Mouse (Mus musculus) megakaryocyte, adult 5-6 weeks (primary cell): Measurements from ENCODE around the gene Pde11a. TPM values are rescaled to one million over a fixed set of nuclear protein-coding genes. Genes with fewer than 3 reads are reported as not detected.
"Not testable (repeated sequence)": the region's sequence is repeated elsewhere in the genome, so short reads cannot be mapped to it uniquely, and the experiment has no call there.

Experiments
- ATAC-seq: 2 replicates; pipeline ENCODE4 v1.8.0; 2016; ENCODE audit warnings: mild to moderate bottlenecking, inconsistent platforms; ENCODE audit not compliant: poor library complexity, severe bottlenecking
- total RNA-seq, 2 experiments: library from RNA; stranded (forward) in 1 of 2; stranded (reverse) in 1 of 2; fragments of 153-499, 151-499 nt in 1 of 2; fragments of 221-1000, 200-1000 nt in 1 of 2; gene quantifications; 2 replicates each; pipeline versions ENCODE4 v1.2.3 to v1.2.4; 2015 to 2017

Pde11a gene
- total RNA-seq, 2 experiments from 2014 or later, result 0.04 TPM; not detected in 1

GRCm38 (mm10) chr2:75999636-76000035, 338.9 kb downstream of the Pde11a start:
- ATAC-seq, result no peak

GRCm38 (mm10) chr2:75998692-75999091, 339.9 kb downstream of the Pde11a start:
- ATAC-seq, result no peak

- no peak for ATAC-seq
Measured at GRCm38 (mm10) chr2:75997726-75998125, 340.8 kb downstream of the Pde11a start.

- no peak for ATAC-seq
Measured at GRCm38 (mm10) chr2:75994841-75995240, 343.7 kb downstream of the Pde11a start.

- no peak for ATAC-seq
Measured at GRCm38 (mm10) chr2:75991581-75992205, 346.9 kb downstream of the Pde11a start.

GRCm38 (mm10) chr2:75990885-75991539, 347.6 kb downstream of the Pde11a start:
- ATAC-seq, result peak; percentile 97

- no peak for ATAC-seq
Measured at GRCm38 (mm10) chr2:75989694-75990093, 348.9 kb downstream of the Pde11a start.

GRCm38 (mm10) chr2:75988779-75989363, 349.7 kb downstream of the Pde11a start:
- no peak for ATAC-seq

- ATAC-seq, result no peak
Measured at GRCm38 (mm10) chr2:75988378-75988777, 350.2 kb downstream of the Pde11a start.

- no peak for ATAC-seq
Measured at GRCm38 (mm10) chr2:75987739-75988138, 350.8 kb downstream of the Pde11a start.

- peak; percentile 91 for ATAC-seq
Measured at GRCm38 (mm10) chr2:75985124-75985523, 353.4 kb downstream of the Pde11a start.

GRCm38 (mm10) chr2:75983847-75984246, 354.7 kb downstream of the Pde11a start:
- ATAC-seq, result no peak

- no peak for ATAC-seq
Measured at GRCm38 (mm10) chr2:75983091-75983490, 355.5 kb downstream of the Pde11a start.

- no peak for ATAC-seq
Measured at GRCm38 (mm10) chr2:75982626-75983025, 355.9 kb downstream of the Pde11a start.

GRCm38 (mm10) chr2:75981440-75982081, 357.0 kb downstream of the Pde11a start, which contains the start of gene Ttc30a1:
Ttc30a1 (minus strand) TSS chr2:75981967.
- ATAC-seq, result peak; percentile 63

- not testable (repeated sequence) for ATAC-seq
Measured at GRCm38 (mm10) chr2:75980933-75981439, 357.6 kb downstream of the Pde11a start.

GRCm38 (mm10) chr2:75977752-75978368, 360.7 kb downstream of the Pde11a start, which contains the start of gene Ttc30a2:
Ttc30a2 (minus strand) TSS chr2:75978170.
- ATAC-seq, result peak; percentile 23

GRCm38 (mm10) chr2:75976070-75976469, 362.5 kb downstream of the Pde11a start:
- ATAC-seq, result not testable (repeated sequence)

GRCm38 (mm10) chr2:75974131-75974530, 364.4 kb downstream of the Pde11a start:
- ATAC-seq, result no peak

- peak; percentile 69 for ATAC-seq
Measured at GRCm38 (mm10) chr2:75964972-75965371, 373.6 kb downstream of the Pde11a start.

- ATAC-seq, result peak; percentile 91
Measured at GRCm38 (mm10) chr2:75964512-75964911, 374.1 kb downstream of the Pde11a start.
